Mouse (Mus musculus): ENCODE results near the gene Col6a6. TPM values are rescaled to one million over a fixed set of nuclear protein-coding genes. Genes with fewer than 3 reads are reported as not detected.

The Col6a6 gene
- polyA plus RNA-seq, 1 experiment from 2014 or later, result 1.1 TPM

DNA sequence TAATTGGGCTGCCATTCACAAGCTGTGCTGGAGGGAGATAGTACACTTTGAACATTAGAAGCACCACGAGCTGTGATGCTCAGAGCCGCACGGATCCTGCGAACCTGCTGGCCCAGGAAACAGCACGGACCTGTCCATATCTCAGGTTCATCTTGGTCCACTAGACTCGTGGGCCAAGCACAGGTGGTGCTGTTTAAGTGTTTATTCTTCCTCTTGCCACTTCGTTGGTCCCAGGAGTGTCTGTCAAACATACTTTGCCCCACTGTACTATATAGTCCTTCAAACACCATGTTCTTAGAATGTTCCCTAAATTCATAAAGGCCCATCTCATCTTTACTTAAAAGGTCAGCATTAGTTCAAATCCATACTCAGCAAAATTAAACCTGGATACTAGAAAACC is 65.7 kb downstream of the Col6a6 start:
- Histone ChIP-seq H3K4me2 (replicated peaks; ENCODE audit: low read depth, low read length) (no peak overlapping the region), H3K36me3 (ENCODE audit: insufficient read depth, low read length) (no peaks in the 10 kb centered on the region)
- no peak for ATAC-seq (ENCODE audit: low FRiP score, low TSS enrichment)

DNA sequence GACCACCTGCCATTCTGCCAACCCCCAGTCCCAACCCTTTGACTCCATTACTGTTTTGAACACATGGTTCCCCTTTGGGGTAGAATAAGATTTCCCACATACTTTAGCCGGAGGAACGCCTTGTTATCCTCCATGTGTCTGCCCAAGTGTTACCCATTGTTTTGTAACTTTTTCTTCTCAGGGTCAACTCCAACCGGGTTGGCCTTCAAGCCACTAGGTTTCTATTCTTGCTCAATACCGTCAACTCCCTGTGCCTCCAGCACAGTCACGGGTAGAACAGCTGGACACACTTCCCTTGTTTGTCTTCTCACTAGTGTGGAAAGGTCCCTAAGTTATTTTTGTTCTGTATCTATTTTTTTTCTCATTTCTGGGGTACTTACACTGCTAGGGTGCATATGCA is 69.1 kb downstream of the Col6a6 start:
- Histone ChIP-seq H3K4me2 (replicated peaks; ENCODE audit: low read depth, low read length) (no peak overlapping the region), H3K4me3 (ENCODE audit: low read length) (no peak overlapping the region), H3K9me3 (ENCODE audit: low read length) (no peaks in the 10 kb centered on the region), H3K36me3 (ENCODE audit: insufficient read depth, low read length) (no peaks in the 10 kb centered on the region), H3K4me1 (ENCODE audit: insufficient read depth, low read length) (peaks cover 3% of the 10 kb centered on the region; the same call in 1 of the 2 replicates), H3K9ac (replicated peaks; ENCODE audit: low read length) (no peak overlapping the region), H3K27me3 (ENCODE audit: insufficient read depth, low read length) (no peaks in the 10 kb centered on the region), H3K27ac (ENCODE audit: low read length) (no peak overlapping the region)
- no peak for ATAC-seq (ENCODE audit: low FRiP score, low TSS enrichment)
- 61% methylated on average over 5 of the region's 5 CpGs for WGBS

More for the DNA sequence above, 65.7 kb downstream of the Col6a6 start:
- Histone ChIP-seq H3K4me1 (ENCODE audit: insufficient read depth, low read length) (peaks cover 8% of the 10 kb centered on the region; the same call in 1 of the 2 replicates), H3K9ac (replicated peaks; ENCODE audit: low read length) (no peak overlapping the region), H3K9me3 (ENCODE audit: low read length) (no peaks in the 10 kb centered on the region), H3K27me3 (ENCODE audit: insufficient read depth, low read length) (no peaks in the 10 kb centered on the region), H3K4me3 (ENCODE audit: low read length) (no peak overlapping the region), H3K27ac (ENCODE audit: low read length) (no peak overlapping the region)
- WGBS, result 85% methylated on average over 7 of the region's 7 CpGs

DNA sequence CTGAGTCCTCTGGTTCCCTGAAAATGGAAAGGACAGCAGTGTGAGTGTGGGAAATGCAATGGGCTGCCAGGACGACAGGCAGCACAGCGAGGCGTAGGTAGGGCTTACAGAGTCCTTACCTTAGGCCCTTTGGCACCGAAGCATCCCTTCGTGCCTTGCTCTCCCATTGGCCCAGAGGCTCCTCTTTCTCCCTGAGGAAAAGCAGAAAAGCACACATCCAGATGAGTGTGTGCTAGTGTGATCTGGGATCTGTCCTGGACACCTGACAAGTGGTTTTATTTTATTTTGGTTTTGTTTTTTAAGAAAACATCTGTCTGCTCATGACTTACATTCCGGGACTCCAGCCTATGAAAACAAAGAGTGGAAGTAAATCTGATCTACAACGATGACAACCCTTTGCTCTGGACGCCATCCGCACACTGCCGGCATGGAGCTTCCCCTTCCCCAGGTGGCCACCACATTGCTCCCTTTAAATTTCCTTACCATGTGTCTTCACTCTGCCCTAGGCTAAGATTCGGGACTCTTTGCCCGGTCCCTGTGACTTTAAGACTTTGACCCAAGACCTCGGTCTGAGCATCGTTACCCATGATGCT is 69.7 kb downstream of the Col6a6 start:
- H3K4me3 ChIP-seq (ENCODE audit: low read length), result no peak overlapping the region
- WGBS, result 42% methylated on average over 14 of the region's 14 CpGs
- ATAC-seq (ENCODE audit: low FRiP score, low TSS enrichment), result peak; percentile 73

DNA sequence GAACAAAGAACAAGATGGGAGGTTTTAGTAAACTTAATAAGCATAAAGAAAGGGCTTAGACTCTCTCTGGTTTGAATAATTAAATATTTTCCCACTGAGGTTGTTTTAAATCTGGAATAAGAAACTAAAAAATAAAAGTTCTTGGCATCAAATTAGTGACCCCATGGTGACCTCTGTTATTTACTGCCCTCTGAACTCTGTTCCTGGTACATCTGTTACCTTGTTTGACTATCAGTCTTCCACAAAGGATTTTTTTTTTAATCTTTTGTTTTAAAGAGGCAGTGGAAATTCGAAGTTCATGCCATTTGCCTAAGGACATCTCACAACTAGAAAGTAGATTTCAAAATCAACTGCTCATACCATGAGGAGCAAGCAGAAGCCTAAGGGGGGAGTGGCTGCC is 73.7 kb downstream of the Col6a6 start:
- no peaks in the 10 kb centered on the region for H3K36me3 ChIP-seq (ENCODE audit: insufficient read depth, low read length)
- peaks cover 3% of the 10 kb centered on the region; the same call in 1 of the 2 replicates for H3K9me3 ChIP-seq (ENCODE audit: low read length)
- WGBS, result 49% methylated on average over 1 of the region's 1 CpGs
- no peak overlapping the region for H3K9ac ChIP-seq (replicated peaks; ENCODE audit: low read length)
- H3K4me3 ChIP-seq (ENCODE audit: low read length), result no peak overlapping the region
- H3K27ac ChIP-seq (ENCODE audit: low read length), result no peak overlapping the region
- peaks cover 3% of the 10 kb centered on the region; the same call in 1 of the 2 replicates for H3K4me1 ChIP-seq (ENCODE audit: insufficient read depth, low read length)
- H3K4me2 ChIP-seq (replicated peaks; ENCODE audit: low read depth, low read length), result no peak overlapping the region
- ATAC-seq (ENCODE audit: low FRiP score, low TSS enrichment), result no peak
- no peaks in the 10 kb centered on the region for H3K27me3 ChIP-seq (ENCODE audit: insufficient read depth, low read length)

More for the DNA sequence above, 69.7 kb downstream of the Col6a6 start:
- no peaks in the 10 kb centered on the region for H3K9me3 ChIP-seq (ENCODE audit: low read length)
- H3K4me2 ChIP-seq (replicated peaks; ENCODE audit: low read depth, low read length), result no peak overlapping the region
- H3K36me3 ChIP-seq (ENCODE audit: insufficient read depth, low read length), result no peaks in the 10 kb centered on the region
- peaks cover 3% of the 10 kb centered on the region; the same call in 1 of the 2 replicates for H3K4me1 ChIP-seq (ENCODE audit: insufficient read depth, low read length)
- H3K9ac ChIP-seq (replicated peaks; ENCODE audit: low read length), result no peak overlapping the region
- no peak overlapping the region for H3K27ac ChIP-seq (ENCODE audit: low read length)
- H3K27me3 ChIP-seq (ENCODE audit: insufficient read depth, low read length), result no peaks in the 10 kb centered on the region

DNA sequence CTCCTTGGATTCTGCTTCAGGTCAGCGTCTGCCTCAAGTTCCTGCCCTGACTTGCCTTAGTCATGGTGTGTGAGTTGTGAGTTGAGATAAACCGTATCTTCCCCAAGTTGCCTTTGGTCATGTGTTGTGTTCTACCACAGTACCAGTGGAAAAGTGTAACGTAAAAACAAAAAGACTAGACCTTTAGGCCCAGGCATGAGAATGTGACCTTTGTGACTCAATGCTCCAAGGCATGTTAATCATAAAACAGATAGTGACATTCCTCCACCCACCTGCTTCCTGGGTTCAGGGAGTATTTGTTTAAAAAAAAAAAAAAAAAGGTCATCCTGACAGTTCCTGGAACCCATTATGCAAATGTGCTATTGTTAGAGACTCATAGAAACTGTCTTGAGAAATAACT is 82.1 kb downstream of the Col6a6 start:
- no peak overlapping the region for H3K9ac ChIP-seq (replicated peaks; ENCODE audit: low read length)
- ATAC-seq (ENCODE audit: low FRiP score, low TSS enrichment), result no peak
- no peak overlapping the region for H3K4me3 ChIP-seq (ENCODE audit: low read length)
- WGBS, result 88% methylated on average over 3 of the region's 3 CpGs
- H3K9me3 ChIP-seq (ENCODE audit: low read length), result peaks cover 7% of the 10 kb centered on the region; the same call in 1 of the 2 replicates
- no peaks in the 10 kb centered on the region for H3K36me3 ChIP-seq (ENCODE audit: insufficient read depth, low read length)
- H3K4me2 ChIP-seq (replicated peaks; ENCODE audit: low read depth, low read length), result no peak overlapping the region
- no peaks in the 10 kb centered on the region for H3K4me1 ChIP-seq (ENCODE audit: insufficient read depth, low read length)
- H3K27ac ChIP-seq (ENCODE audit: low read length), result no peak overlapping the region
- H3K27me3 ChIP-seq (ENCODE audit: insufficient read depth, low read length), result no peaks in the 10 kb centered on the region

DNA sequence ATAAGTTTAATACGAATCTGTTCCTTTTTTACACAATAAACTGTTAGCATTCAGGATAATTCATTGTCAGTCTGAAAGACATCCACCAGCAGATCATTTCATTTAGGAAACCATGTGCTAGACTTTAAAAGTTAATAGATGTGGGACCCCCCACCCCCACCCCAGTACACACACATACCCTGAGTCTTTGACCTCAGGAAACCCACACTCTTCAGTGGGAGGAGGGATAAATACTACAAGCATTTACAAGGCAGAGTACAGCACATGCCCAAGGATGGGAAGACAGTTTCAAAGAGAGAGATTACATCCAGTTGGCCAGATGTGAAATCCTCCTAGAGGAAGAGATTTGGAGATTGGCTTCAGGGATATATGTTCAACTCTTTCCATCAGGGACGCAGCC is 87.5 kb downstream of the Col6a6 start:
- 78% methylated on average over 2 of the region's 2 CpGs for WGBS
- ATAC-seq (ENCODE audit: low FRiP score, low TSS enrichment), result no peak
- Histone ChIP-seq H3K9me3 (ENCODE audit: low read length) (no peaks in the 10 kb centered on the region; the same call in 1 of the 2 replicates), H3K4me3 (ENCODE audit: low read length) (no peak overlapping the region), H3K36me3 (ENCODE audit: insufficient read depth, low read length) (no peaks in the 10 kb centered on the region), H3K4me2 (replicated peaks; ENCODE audit: low read depth, low read length) (no peak overlapping the region), H3K9ac (replicated peaks; ENCODE audit: low read length) (no peak overlapping the region), H3K4me1 (ENCODE audit: insufficient read depth, low read length) (no peaks in the 10 kb centered on the region), H3K27ac (ENCODE audit: low read length) (no peak overlapping the region), H3K27me3 (ENCODE audit: insufficient read depth, low read length) (no peaks in the 10 kb centered on the region)

DNA sequence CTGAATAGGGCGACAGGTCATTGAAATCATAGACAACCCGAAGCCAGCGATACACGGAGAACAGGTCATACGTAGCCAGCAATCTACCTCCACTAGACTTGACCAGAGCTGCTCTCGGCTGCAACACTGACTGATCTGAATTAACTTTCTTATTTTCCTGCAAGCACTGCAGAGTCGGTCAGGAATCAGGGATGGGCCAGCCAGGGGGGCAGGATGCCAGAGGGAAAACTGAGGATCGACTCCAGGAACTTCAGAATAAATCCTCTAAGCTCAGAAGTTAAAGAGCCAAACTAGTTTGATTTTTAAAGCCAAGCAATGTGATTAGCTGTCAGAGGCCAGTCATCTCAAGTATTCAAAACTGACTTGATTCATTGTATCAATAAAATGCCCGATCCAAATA is 88.5 kb downstream of the Col6a6 start:
- Histone ChIP-seq H3K36me3 (ENCODE audit: insufficient read depth, low read length) (no peaks in the 10 kb centered on the region), H3K4me3 (ENCODE audit: low read length) (no peak overlapping the region), H3K9me3 (ENCODE audit: low read length) (no peaks in the 10 kb centered on the region; the same call in 1 of the 2 replicates), H3K27me3 (ENCODE audit: insufficient read depth, low read length) (no peaks in the 10 kb centered on the region), H3K4me1 (ENCODE audit: insufficient read depth, low read length) (no peaks in the 10 kb centered on the region), H3K9ac (replicated peaks; ENCODE audit: low read length) (no peak overlapping the region), H3K27ac (ENCODE audit: low read length) (no peak overlapping the region), H3K4me2 (replicated peaks; ENCODE audit: low read depth, low read length) (no peak overlapping the region)
- ATAC-seq (ENCODE audit: low FRiP score, low TSS enrichment), result no peak
- 82% methylated on average over 9 of the region's 9 CpGs for WGBS

DNA sequence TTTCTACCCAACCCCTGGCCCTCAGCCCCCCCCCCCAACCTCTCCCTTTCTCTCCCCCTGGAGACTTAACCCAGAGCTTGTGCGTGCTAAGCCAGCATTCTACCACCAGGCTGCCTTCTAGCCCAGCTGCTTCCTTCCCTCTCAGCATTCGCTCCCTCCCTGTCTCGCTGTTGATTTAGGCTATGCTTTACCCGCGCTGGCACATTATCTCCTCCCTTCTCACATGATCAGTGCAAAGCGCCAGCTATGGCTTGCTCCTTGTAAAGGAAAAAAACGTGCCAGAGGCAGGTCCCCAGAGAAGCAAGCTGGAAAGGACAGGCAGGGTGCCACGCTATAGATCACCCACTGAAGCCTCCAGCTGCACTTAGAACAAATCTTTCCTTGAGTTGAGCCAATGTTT is 90.5 kb downstream of the Col6a6 start:
- ATAC-seq (ENCODE audit: low FRiP score, low TSS enrichment), result no peak
- Histone ChIP-seq H3K27ac (ENCODE audit: low read length) (no peak overlapping the region), H3K4me1 (ENCODE audit: insufficient read depth, low read length) (no peaks in the 10 kb centered on the region), H3K36me3 (ENCODE audit: insufficient read depth, low read length) (no peaks in the 10 kb centered on the region), H3K4me3 (ENCODE audit: low read length) (no peak overlapping the region), H3K9me3 (ENCODE audit: low read length) (no peaks in the 10 kb centered on the region), H3K4me2 (replicated peaks; ENCODE audit: low read depth, low read length) (no peak overlapping the region), H3K27me3 (ENCODE audit: insufficient read depth, low read length) (no peaks in the 10 kb centered on the region), H3K9ac (replicated peaks; ENCODE audit: low read length) (no peak overlapping the region)
- WGBS, result 39% methylated on average over 8 of the region's 8 CpGs

DNA sequence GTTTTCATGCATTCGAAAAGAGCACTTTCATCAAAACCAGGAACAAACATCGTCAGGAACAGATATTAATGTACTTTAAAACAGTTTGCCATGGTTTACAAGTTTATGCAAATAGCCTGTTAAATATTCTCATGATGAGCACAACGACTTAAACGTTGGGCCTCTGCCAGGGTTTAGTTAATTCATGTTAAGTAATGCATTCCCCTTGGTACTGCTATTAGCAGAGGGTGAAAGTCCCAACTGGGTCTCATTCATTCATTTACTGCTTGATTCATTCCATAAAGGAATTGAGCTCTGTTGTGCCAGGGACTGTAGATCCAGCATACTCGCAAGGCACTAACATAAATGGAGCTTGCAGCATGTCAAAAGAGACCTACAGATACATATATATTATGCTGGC is 92.8 kb downstream of the Col6a6 start:
- WGBS, result 74% methylated on average over 5 of the region's 5 CpGs
- Histone ChIP-seq H3K4me1 (ENCODE audit: insufficient read depth, low read length) (no peaks in the 10 kb centered on the region), H3K4me2 (replicated peaks; ENCODE audit: low read depth, low read length) (no peak overlapping the region), H3K27ac (ENCODE audit: low read length) (no peak overlapping the region), H3K27me3 (ENCODE audit: insufficient read depth, low read length) (no peaks in the 10 kb centered on the region), H3K36me3 (ENCODE audit: insufficient read depth, low read length) (no peaks in the 10 kb centered on the region), H3K4me3 (ENCODE audit: low read length) (no peak overlapping the region), H3K9me3 (ENCODE audit: low read length) (no peaks in the 10 kb centered on the region), H3K9ac (replicated peaks; ENCODE audit: low read length) (no peak overlapping the region)
- ATAC-seq (ENCODE audit: low FRiP score, low TSS enrichment), result no peak

DNA sequence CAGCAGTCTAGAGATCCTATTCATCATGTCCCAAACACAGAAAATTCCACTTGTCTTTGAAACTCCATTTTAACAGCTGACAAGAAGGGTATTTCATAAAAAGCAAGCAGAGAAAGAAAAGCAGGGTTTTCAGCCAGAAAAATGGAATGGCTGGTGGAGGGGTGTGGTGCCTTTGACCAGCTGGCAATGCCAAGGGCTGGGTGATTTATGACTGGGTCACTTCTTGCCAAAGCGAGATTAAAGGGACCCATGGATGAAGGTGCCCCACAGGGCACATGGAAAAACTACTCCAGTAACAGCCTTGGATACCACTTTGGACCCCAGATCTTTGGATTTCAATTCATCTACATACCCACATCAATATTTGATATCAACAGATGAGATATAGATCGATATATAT is 93.3 kb downstream of the Col6a6 start:
- no peak overlapping the region for H3K4me2 ChIP-seq (replicated peaks; ENCODE audit: low read depth, low read length)
- H3K4me1 ChIP-seq (ENCODE audit: insufficient read depth, low read length), result no peaks in the 10 kb centered on the region
- no peak overlapping the region for H3K4me3 ChIP-seq (ENCODE audit: low read length)
- WGBS, result 62% methylated on average over 2 of the region's 2 CpGs
- H3K27me3 ChIP-seq (ENCODE audit: insufficient read depth, low read length), result no peaks in the 10 kb centered on the region
- ATAC-seq (ENCODE audit: low FRiP score, low TSS enrichment), result no peak
- no peak overlapping the region for H3K27ac ChIP-seq (ENCODE audit: low read length)
- H3K9ac ChIP-seq (replicated peaks; ENCODE audit: low read length), result no peak overlapping the region
- H3K9me3 ChIP-seq (ENCODE audit: low read length), result no peaks in the 10 kb centered on the region
- H3K36me3 ChIP-seq (ENCODE audit: insufficient read depth, low read length), result no peaks in the 10 kb centered on the region
